Mouse (Mus musculus) cerebellum, adult 2 months (tissue): ENCODE measurements at regions not wholly inside any gene's neighbourhood (a gene's known extent, or its start where the extent isn't known, plus 50 kb on each side); places are given as distances from the start of the nearest gene placed in this dataset.

Source experiments
- CTCF ChIP-seq: fragments of 200-500 bp; IDR thresholded peaks from 2 replicates; pipeline ENCODE4 v1.5.1; 2011; ENCODE audit warnings: low read depth, mild to moderate bottlenecking, control low read depth, low read length, moderate library complexity, borderline replicate concordance; ENCODE audit not compliant: insufficient read depth
- POLR2A ChIP-seq: fragments of 200-500 bp; IDR thresholded peaks from 2 replicates; pipeline ENCODE4 v1.6.1; 2011; ENCODE audit warnings: low read length, control low read depth, borderline replicate concordance; ENCODE audit not compliant: insufficient read depth

DNA sequence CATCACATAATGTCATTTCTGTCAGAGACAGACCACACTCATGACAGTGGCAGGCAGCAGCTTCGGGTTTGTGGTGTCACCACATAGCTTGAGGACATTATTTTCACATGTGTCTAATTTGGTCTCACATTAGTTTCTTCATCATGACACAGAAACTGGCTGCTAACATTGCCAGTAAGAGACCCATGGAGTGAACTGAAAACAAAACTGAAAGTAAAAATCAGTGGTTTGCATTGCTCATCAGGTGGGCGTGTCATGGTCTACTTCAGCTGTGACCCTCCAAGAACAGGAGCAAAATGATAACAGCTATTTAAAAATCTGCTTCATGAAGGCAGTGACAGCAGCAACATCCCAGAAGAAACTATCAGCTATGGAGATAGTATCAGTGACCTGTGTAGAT, 146.6 kb upstream of the Olig3 start:
- TF ChIP-seq CTCF (no peak), POLR2A (no peak)
